Mouse (Mus musculus): ENCODE measurements around the gene Pdzd2.

- TF ChIP-seq CTCF (IDR thresholded peaks at IDR 0.05) (no peak), EP300 (IDR thresholded peaks at IDR 0.05) (no peak)
Measured at GRCm38 (mm10) chr15:12622093-12622643, 117.6 kb downstream of the Pdzd2 start.
